Mouse (Mus musculus) Patski (cell line): ENCODE measurements at regions not wholly inside any gene's neighbourhood (a gene's known extent, or its start where the extent isn't known, plus 50 kb on each side); places are given as distances from the start of the nearest gene placed in this dataset.

ENCODE experiments used
- ATAC-seq: fragments of 100-300 bp; one replicate; pipeline ENCODE4 v1.8.0; 2021
- CTCF ChIA-PET: fragments of 350-600 bp; sonication (Branson Sonifier 250); formaldehyde crosslinking; loops from one replicate; lab custom pipeline; 2022; ENCODE audit warnings: inconsistent platforms; lab: Charles Lee
- POLR2A ChIA-PET: fragments of 350-600 bp; sonication (Branson Sonifier 250); formaldehyde crosslinking; loops from one replicate; lab custom pipeline; 2022; ENCODE audit warnings: antibody characterized with exemption, inconsistent platforms; lab: Charles Lee
- DNase-seq: peaks from one replicate; pipeline ENCODE4 v3.0.0-alpha.2; 2011; ENCODE audit warnings: low read depth, low spot score
- H3K27me3 ChIP-seq: fragments of 371-371 bp; one replicate; pipeline ENCODE4 v1.5.1; 2021
- CTCF ChIP-seq: fragments of 100-300 bp; IDR thresholded peaks from one replicate; pipeline ENCODE4 v1.5.1; 2021
- in situ Hi-C: fragments of 300-500 bp; cut with MboI; formaldehyde crosslinking; loops from 3 replicates; pipeline ENCODE4 v1.11.1; 2018; ENCODE audit warnings: low pct_unique_long_range_greater_than_20kb, mixed read lengths

GRCm38 (mm10) chr1:138908860-138909259, 52.2 kb upstream of the 2310009B15Rik start:
- DNase-seq: no peak
- TF ChIP-seq CTCF: no peak
- in situ Hi-C loops: no loop called here
- ChIA-PET POLR2A (no interaction called here), CTCF (interaction anchor here (1.3 to 2.5 kb wide), 2 partner anchors 10 to 12 kb away, joined by 3 to 8 read pairs; no protein-coding TSS in a partner anchor)
- H3K27me3 ChIP-seq: no peaks in the 10 kb centered on the region
- no peak for ATAC-seq

GRCm38 (mm10) chr1:138909654-138910053, 53.0 kb upstream of the 2310009B15Rik start:
- no peak for TF ChIP-seq CTCF
- POLR2A ChIA-PET: no interaction called here
- CTCF ChIA-PET: interaction anchor here (1.3 to 2.5 kb wide), 3 partner anchors 8 to 13 kb away, joined by 3 to 8 read pairs (median 3); no protein-coding TSS in a partner anchor
- ATAC-seq (no peak), DNase-seq (no peak)
- in situ Hi-C loops: no loop called here
- no peaks in the 10 kb centered on the region for H3K27me3 ChIP-seq

- ATAC-seq (peak; percentile 92), DNase-seq (no peak)
- peak; percentile 64 for TF ChIP-seq CTCF
- ChIA-PET CTCF (interaction anchor here (0.7 to 2.0 kb wide), 5 partner anchors 16 to 63 kb away, joined by 3 to 8 read pairs (median 4); partner anchors contain the start of gene Dennd1b), POLR2A (no interaction called here)
- no peaks in the 10 kb centered on the region for H3K27me3 ChIP-seq
- in situ Hi-C loops: no loop called here
Observed at GRCm38 (mm10) chr1:138912156-138912616, 51.0 kb upstream of the Dennd1b start.

GRCm38 (mm10) chr1:138912928-138913327, 50.3 kb upstream of the Dennd1b start:
- in situ Hi-C loops: no loop called here
- POLR2A ChIA-PET: no interaction called here
- DNase-seq: no peak
- CTCF ChIA-PET: interaction anchor here (2.0 kb wide), 1 partner anchor 16 kb away, joined by 4 read pairs; no protein-coding TSS in a partner anchor
- TF ChIP-seq CTCF: no peak
- H3K27me3 ChIP-seq: no peaks in the 10 kb centered on the region
- ATAC-seq: no peak

GRCm38 (mm10) chr1:138913428-138913827, 49.8 kb upstream of the Dennd1b start:
- ChIA-PET CTCF (interaction anchor here (2.0 kb wide), 1 partner anchor 15 kb away, joined by 4 read pairs; no protein-coding TSS in a partner anchor), POLR2A (no interaction called here)
- ATAC-seq (no peak), DNase-seq (no peak)
- in situ Hi-C loops: no loop called here
- no peak for TF ChIP-seq CTCF
- no peaks in the 10 kb centered on the region for H3K27me3 ChIP-seq
